Mouse (Mus musculus): ENCODE results near the gene Morn3. TPM values are rescaled to one million over a fixed set of nuclear protein-coding genes. Genes with fewer than 3 reads are reported as not detected.

The Morn3 gene
- total and polyA plus RNA-seq, 2 experiments from 2014 or later: 0.64 TPM; not detected in 1

DNA sequence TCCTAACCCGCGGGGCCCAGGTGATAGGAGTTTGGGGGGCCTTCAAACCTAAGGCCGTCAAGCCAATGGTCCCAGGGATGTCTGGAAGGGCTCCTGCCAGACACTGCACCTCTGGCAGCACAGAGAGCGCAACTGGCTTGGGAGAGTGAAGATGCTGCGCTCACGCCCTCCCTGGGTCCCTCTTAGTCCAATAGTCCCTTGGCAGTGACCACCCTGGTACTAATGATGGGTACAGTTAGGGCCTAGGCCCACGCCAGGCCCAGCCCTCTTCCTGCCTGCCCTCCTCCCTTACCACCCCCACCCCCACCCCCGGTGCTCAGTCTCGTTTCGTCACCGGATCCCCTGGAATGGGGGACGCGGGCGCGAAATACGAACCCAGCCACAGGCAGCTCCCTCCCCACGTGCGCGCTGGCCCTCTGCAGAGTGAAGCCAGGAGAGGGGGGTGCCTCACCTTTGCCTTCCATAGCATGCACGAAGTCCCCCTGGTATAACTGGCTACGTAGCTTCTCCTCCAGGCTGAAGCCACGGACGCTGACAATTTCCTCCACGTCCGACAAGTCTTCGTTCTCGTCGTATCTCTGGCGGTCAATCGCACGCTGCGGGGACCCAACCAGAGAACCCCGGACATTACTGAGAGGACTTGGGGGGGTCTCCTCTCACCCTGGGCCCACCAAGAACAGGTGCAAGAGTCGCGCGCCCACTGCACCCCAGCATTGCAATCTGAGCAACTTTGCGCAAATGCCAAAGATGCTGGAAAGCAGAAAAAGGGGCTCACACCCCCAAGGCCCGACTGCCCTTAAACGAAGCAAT, 59.4 kb downstream of the Morn3 start:
- 0 out of 2 replicates have a peak overlapping the region, but pooled peaks have one; percentile 86 for H3K27ac ChIP-seq
- peaks cover 15% of the 10 kb centered on the region; the same call in 1 of the 2 replicates for H3K4me1 ChIP-seq (ENCODE audit: insufficient read depth, low read length)
- no peaks in the 10 kb centered on the region for H3K36me3 ChIP-seq (ENCODE audit: insufficient read depth, low read length)
- peak overlapping the region; percentile 57 for H3K4me3 ChIP-seq (ENCODE audit: low read length)
- ATAC-seq (peak; percentile 44; the same call in 1 of the 2 replicates), DNase-seq (ENCODE audit: low spot score) (peak; percentile 54)
- H3K4me2 ChIP-seq (ENCODE audit: low read depth, low read length): peak overlapping the region; percentile 100
- H3K9me3 ChIP-seq (ENCODE audit: low read length): no peaks in the 10 kb centered on the region
- no peaks in the 10 kb centered on the region for H3K27me3 ChIP-seq (ENCODE audit: insufficient read depth, low read length)
- TF ChIP-seq CTCF (IDR thresholded peaks at IDR 0.05; ENCODE audit: low read depth): no peak
- 4% methylated on average over 39 of the region's 39 CpGs for WGBS
- H3K9ac ChIP-seq (replicated peaks; ENCODE audit: low read length): peak overlapping the region; percentile 69

DNA sequence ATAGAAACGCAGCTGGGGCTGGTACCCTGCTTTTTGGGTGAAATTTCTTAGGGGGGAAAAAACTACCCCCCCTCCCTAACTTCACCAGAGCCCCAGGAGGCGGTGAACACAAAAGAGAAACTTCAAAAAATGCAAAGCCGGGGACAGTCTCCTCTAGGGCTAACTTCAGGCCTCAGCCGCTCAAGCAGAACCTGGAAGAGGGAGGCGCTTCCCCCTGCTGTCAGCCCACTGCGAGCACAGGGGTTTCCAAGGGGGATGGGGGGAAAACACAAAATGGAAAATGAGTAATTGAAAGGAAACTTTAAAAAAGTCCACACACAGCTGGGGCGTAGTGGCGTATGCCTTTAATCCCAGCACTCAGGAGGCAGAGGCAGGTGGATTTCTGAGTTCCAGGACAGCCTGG, 60.7 kb downstream of the Morn3 start:
- no peaks in the 10 kb centered on the region for H3K9me3 ChIP-seq (ENCODE audit: low read length)
- H3K36me3 ChIP-seq (ENCODE audit: insufficient read depth, low read length): no peaks in the 10 kb centered on the region
- TF ChIP-seq CTCF (IDR thresholded peaks at IDR 0.05; ENCODE audit: low read depth): 0 out of 2 replicates have a peak, but pooled peaks have one; percentile 18
- WGBS: 38% methylated on average over 8 of the region's 8 CpGs
- peak overlapping the region; percentile 11; the same call in 1 of the 2 replicates for H3K4me2 ChIP-seq (ENCODE audit: low read depth, low read length)
- ATAC-seq: no peak
- H3K4me3 ChIP-seq (ENCODE audit: low read length): no peak overlapping the region
- H3K9ac ChIP-seq (replicated peaks; ENCODE audit: low read length): no peak overlapping the region
- no peak overlapping the region for H3K27ac ChIP-seq
- H3K27me3 ChIP-seq (ENCODE audit: insufficient read depth, low read length): no peaks in the 10 kb centered on the region
- DNase-seq (ENCODE audit: low spot score): no peak
- H3K4me1 ChIP-seq (ENCODE audit: insufficient read depth, low read length): peaks cover 15% of the 10 kb centered on the region; the same call in 1 of the 2 replicates

Other genes starting within 250 kb of the Morn3 start
- gene Anapc5, start 225.7 kb downstream of the Morn3 start, total RNA-seq (2014; rRNA removed): 446 and 449 TPM in 2 replicates
- 416 and 426 TPM in 2 replicates for gene Anapc5, start 225.7 kb downstream of the Morn3 start, polyA plus RNA-seq (2015; fragmentation: Nextera tagmentation; extraction: Ambion mirVana)
- 23.8 and 37.2 TPM in 2 replicates for gene Rnf34, start 197.0 kb downstream of the Morn3 start, total RNA-seq (2014; rRNA removed)
- gene Rnf34, start 197.0 kb downstream of the Morn3 start, polyA plus RNA-seq (2015; fragmentation: Nextera tagmentation; extraction: Ambion mirVana): 43.0 and 46.2 TPM in 2 replicates
- gene Kdm2b, start 57.2 kb downstream of the Morn3 start, total RNA-seq (2014; rRNA removed): 75.7 and 87.3 TPM in 2 replicates
- gene Kdm2b, start 57.2 kb downstream of the Morn3 start, polyA plus RNA-seq (2015; fragmentation: Nextera tagmentation; extraction: Ambion mirVana): 59.7 and 60.9 TPM in 2 replicates
- 20.9 and 27.2 TPM in 2 replicates for gene Orai1, start 31.9 kb downstream of the Morn3 start, total RNA-seq (2014; rRNA removed)
- gene Orai1, start 31.9 kb downstream of the Morn3 start, polyA plus RNA-seq (2015; fragmentation: Nextera tagmentation; extraction: Ambion mirVana): 16.8 and 18.3 TPM in 2 replicates
- gene Tmem120b, start 21.4 kb upstream of the Morn3 start, total RNA-seq (2014; rRNA removed): 15.3 and 29.3 TPM in 2 replicates
- 17.7 and 19.6 TPM in 2 replicates for gene Tmem120b, start 21.4 kb upstream of the Morn3 start, polyA plus RNA-seq (2015; fragmentation: Nextera tagmentation; extraction: Ambion mirVana)
- 43.5 and 44.4 TPM in 2 replicates for gene Rhof, start 85.7 kb upstream of the Morn3 start, total RNA-seq (2014; rRNA removed)
- gene Rhof, start 85.7 kb upstream of the Morn3 start, polyA plus RNA-seq (2015; fragmentation: Nextera tagmentation; extraction: Ambion mirVana): 36.6 and 36.8 TPM in 2 replicates
- gene Setd1b, start 95.2 kb upstream of the Morn3 start, total RNA-seq (2014; rRNA removed): 4.8 TPM in 2 replicates
- 7.1 and 7.2 TPM in 2 replicates for gene Setd1b, start 95.2 kb upstream of the Morn3 start, polyA plus RNA-seq (2015; fragmentation: Nextera tagmentation; extraction: Ambion mirVana)
- 28.5 and 30.8 TPM in 2 replicates for gene Psmd9, start 122.4 kb upstream of the Morn3 start, total RNA-seq (2014; rRNA removed)
- 86.1 and 87.2 TPM in 2 replicates for gene Psmd9, start 122.4 kb upstream of the Morn3 start, polyA plus RNA-seq (2015; fragmentation: Nextera tagmentation; extraction: Ambion mirVana)
- not detected in 2 replicates for gene Hpd, start 135.7 kb upstream of the Morn3 start, total RNA-seq (2014; rRNA removed)
- not detected in 2 replicates for gene Hpd, start 135.7 kb upstream of the Morn3 start, polyA plus RNA-seq (2015; fragmentation: Nextera tagmentation; extraction: Ambion mirVana)
- gene Wdr66, start 205.1 kb upstream of the Morn3 start, total RNA-seq (2014; rRNA removed): 2.4 and 2.8 TPM in 2 replicates
- 0.69 and 1.4 TPM in 2 replicates for gene Wdr66, start 205.1 kb upstream of the Morn3 start, polyA plus RNA-seq (2015; fragmentation: Nextera tagmentation; extraction: Ambion mirVana)